Mouse (Mus musculus): ENCODE data around the gene Ablim1. TPM values are rescaled to one million over a fixed set of nuclear protein-coding genes. Genes with fewer than 3 reads are reported as not detected.
A peak's percentile ranks its signal among the peaks of the same experiment; 100 is the strongest.

Gene Ablim1
- polyA plus RNA-seq, 1 experiment from 2014 or later: 30.2 TPM

DNA sequence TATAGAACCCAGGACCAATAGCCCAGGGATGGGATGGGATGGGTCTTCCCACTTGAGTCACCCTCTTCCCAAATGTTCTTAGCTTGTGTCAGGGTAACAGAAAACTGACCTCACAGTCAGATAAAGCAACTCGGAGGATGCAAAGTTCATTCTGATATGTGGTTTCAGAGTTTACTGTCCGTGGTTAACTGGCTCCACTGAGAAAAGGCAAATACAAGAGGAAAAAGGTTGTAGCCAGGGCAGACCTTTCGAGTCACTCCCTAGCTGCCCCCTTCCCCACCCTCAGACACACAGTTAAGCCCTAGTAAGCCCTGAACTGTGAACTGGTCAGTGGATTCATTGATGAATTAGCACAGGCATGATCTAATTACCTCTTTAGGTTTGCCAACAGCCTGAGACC lies 7.1 kb upstream of the Ablim1 start:
- H3K27ac ChIP-seq (ENCODE audit: low read depth): no peak overlapping the region
- no peaks in the 10 kb centered on the region for H3K4me1 ChIP-seq (replicated peaks; ENCODE audit: control insufficient read depth, insufficient read depth, low read length)
- no peak overlapping the region for H3K9ac ChIP-seq (ENCODE audit: low read length)
- no peak for DNase-seq (ENCODE audit: low spot score)
- no peaks in the 10 kb centered on the region for H3K27me3 ChIP-seq (replicated peaks; ENCODE audit: control insufficient read depth, insufficient read depth, low read length)
- H3K4me2 ChIP-seq (ENCODE audit: low read length): no peak overlapping the region
- no peak overlapping the region for H3K4me3 ChIP-seq (ENCODE audit: low read depth, low read length)
- WGBS: 79% methylated on average over 3 of the region's 3 CpGs
- no peaks in the 10 kb centered on the region for H3K9me3 ChIP-seq (ENCODE audit: control insufficient read depth, low read length)
- no peaks in the 10 kb centered on the region for H3K36me3 ChIP-seq (ENCODE audit: control insufficient read depth, insufficient read depth, low read length)
- ATAC-seq (replicated peaks; ENCODE audit: low FRiP score, low TSS enrichment, low read depth): no peak

DNA sequence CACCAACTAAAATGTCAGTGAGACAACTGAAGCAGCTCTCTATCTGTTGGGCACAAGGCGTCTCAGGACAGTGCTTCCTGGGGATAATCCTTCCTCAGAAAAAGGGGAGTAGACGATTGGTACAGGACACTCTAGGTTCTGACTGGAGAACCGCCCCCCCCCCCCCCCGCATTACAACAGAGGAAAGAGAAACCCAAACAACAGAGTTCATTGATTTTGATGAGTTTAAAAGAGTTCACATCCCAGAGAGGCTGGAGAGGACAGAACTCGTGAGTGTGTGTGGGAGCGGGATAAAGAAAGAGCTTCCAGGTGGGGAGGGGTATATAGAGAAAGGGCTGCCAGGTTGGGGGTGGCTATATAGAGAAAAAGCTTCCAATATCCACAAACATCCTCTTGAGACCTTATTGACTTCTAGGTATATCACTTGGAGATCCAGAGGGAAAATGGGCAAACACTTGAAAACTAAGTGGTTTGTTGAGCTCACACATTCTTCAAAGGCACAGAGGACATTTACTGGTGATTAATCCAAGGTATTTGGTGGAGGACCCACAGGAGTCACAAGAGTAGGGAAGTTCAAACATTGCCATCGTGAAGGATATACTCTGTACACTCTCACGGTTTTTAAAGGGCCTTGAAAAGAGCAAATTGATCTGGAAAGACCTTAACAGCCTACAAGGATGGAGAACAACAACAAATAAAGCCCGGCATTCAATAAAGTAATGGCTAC lies 6.1 kb upstream of the Ablim1 start:
- H3K36me3 ChIP-seq (ENCODE audit: control insufficient read depth, insufficient read depth, low read length): no peaks in the 10 kb centered on the region
- H3K4me2 ChIP-seq (ENCODE audit: low read length): no peak overlapping the region
- H3K27me3 ChIP-seq (replicated peaks; ENCODE audit: control insufficient read depth, insufficient read depth, low read length): no peaks in the 10 kb centered on the region
- DNase-seq (ENCODE audit: low spot score): no peak
- no peaks in the 10 kb centered on the region for H3K4me1 ChIP-seq (replicated peaks; ENCODE audit: control insufficient read depth, insufficient read depth, low read length)
- H3K4me3 ChIP-seq (ENCODE audit: low read depth, low read length): no peak overlapping the region
- H3K9ac ChIP-seq (ENCODE audit: low read length): no peak overlapping the region
- no peaks in the 10 kb centered on the region for H3K9me3 ChIP-seq (ENCODE audit: control insufficient read depth, low read length)
- 83% methylated on average over 9 of the region's 9 CpGs for WGBS
- H3K27ac ChIP-seq (ENCODE audit: low read depth): no peak overlapping the region
- ATAC-seq (replicated peaks; ENCODE audit: low FRiP score, low TSS enrichment, low read depth): no peak

DNA sequence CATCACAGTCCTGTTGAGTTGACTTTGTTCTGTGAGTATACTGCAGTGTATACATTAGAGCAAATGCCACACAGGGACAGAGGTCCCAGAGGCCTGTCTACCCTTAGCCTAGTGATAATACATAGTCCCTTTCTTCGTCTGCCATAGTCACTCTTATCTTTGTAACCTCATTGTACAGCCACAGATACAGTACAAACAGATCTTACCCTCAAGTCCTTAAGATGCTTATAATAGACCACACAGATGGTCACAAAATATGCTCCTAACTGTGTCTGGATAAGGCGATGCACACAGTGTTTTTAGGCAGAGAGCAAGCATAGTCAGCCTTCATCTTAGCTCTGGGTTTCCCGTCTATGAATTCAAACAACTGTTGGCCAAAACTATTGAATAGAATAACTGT lies 1.9 kb upstream of the Ablim1 start:
- Histone ChIP-seq H3K4me1 (replicated peaks; ENCODE audit: control insufficient read depth, insufficient read depth, low read length) (peaks cover 8% of the 10 kb centered on the region), H3K36me3 (ENCODE audit: control insufficient read depth, insufficient read depth, low read length) (no peaks in the 10 kb centered on the region), H3K4me3 (ENCODE audit: low read depth, low read length) (no peak overlapping the region), H3K9ac (ENCODE audit: low read length) (no peak overlapping the region), H3K9me3 (ENCODE audit: control insufficient read depth, low read length) (no peaks in the 10 kb centered on the region), H3K4me2 (ENCODE audit: low read length) (no peak overlapping the region), H3K27me3 (replicated peaks; ENCODE audit: control insufficient read depth, insufficient read depth, low read length) (0 out of 2 replicates have a peak, but pooled peaks cover 10% of the 10 kb centered on the region), H3K27ac (ENCODE audit: low read depth) (no peak overlapping the region)
- 82% methylated on average over 3 of the region's 3 CpGs for WGBS
- ATAC-seq (replicated peaks; ENCODE audit: low FRiP score, low TSS enrichment, low read depth): no peak
- DNase-seq (ENCODE audit: low spot score): no peak

DNA sequence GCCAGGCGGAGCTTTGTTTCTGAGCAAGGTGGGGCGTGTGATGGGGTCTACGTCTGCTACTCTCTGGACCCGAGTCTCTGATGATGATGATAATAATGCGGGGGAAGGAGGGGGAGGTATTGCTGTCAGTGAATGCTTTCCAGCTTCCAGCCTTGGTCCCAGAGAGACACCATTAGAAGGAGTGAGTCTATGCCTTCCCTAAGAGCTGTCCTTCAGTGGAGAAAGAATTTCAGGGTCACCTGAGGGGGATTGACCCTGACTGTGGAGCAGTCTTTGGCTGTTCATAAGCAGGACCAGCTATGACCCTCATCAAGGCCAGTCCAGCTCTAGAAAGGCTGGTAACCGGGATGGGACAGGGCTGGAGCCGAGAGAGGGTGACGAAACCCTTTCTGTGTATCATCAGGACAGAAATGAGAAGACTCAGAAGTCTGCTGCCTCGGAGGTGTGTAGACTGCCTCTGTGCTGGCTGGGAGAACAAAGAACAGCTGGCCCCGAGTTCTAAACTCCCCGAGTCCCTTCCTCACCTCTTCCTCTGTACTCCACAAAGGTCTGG lies 370 bp upstream of the Ablim1 start:
- H3K4me1 ChIP-seq (replicated peaks; ENCODE audit: control insufficient read depth, insufficient read depth, low read length): peaks cover 8% of the 10 kb centered on the region
- ATAC-seq (replicated peaks; ENCODE audit: low FRiP score, low TSS enrichment, low read depth) (peak; percentile 32; the same call in 1 of the 2 replicates), DNase-seq (ENCODE audit: low spot score) (no peak)
- peak overlapping the region; percentile 47 for H3K4me3 ChIP-seq (ENCODE audit: low read depth, low read length)
- peak overlapping the region; percentile 53 for H3K9ac ChIP-seq (ENCODE audit: low read length)
- peak overlapping the region; percentile 91 for H3K4me2 ChIP-seq (ENCODE audit: low read length)
- no peak overlapping the region for H3K27ac ChIP-seq (ENCODE audit: low read depth)
- no peaks in the 10 kb centered on the region for H3K36me3 ChIP-seq (ENCODE audit: control insufficient read depth, insufficient read depth, low read length)
- WGBS: 43% methylated on average over 11 of the region's 11 CpGs
- no peaks in the 10 kb centered on the region for H3K9me3 ChIP-seq (ENCODE audit: control insufficient read depth, low read length)
- H3K27me3 ChIP-seq (replicated peaks; ENCODE audit: control insufficient read depth, insufficient read depth, low read length): 0 out of 2 replicates have a peak, but pooled peaks cover 10% of the 10 kb centered on the region

DNA sequence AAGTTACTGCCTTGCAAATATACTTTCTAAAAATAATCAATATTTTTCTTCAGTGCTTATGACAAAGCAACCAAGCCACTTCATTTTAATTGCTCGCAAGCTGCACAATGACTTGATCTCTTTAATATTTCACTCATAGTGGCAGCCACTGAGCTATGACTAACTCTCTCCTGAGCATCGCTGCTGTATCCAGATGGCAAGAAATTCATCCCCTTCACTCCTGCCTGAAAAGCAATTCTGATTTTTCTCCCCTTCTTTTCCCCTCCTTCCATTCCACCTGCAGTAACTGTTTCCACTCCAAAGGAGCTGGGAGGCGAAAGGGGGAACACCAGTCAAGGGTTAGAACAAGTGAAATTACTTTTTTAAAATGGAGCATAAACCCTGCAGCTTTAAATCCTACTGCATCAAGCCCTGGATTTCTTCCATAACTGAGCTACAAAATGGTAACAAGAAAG lies 801 bp downstream of the Ablim1 start:
- H3K27me3 ChIP-seq (replicated peaks; ENCODE audit: control insufficient read depth, insufficient read depth, low read length): 0 out of 2 replicates have a peak, but pooled peaks cover 10% of the 10 kb centered on the region
- H3K4me1 ChIP-seq (replicated peaks; ENCODE audit: control insufficient read depth, insufficient read depth, low read length): peaks cover 8% of the 10 kb centered on the region
- no peak overlapping the region for H3K27ac ChIP-seq (ENCODE audit: low read depth)
- no peak overlapping the region for H3K9ac ChIP-seq (ENCODE audit: low read length)
- no peaks in the 10 kb centered on the region for H3K9me3 ChIP-seq (ENCODE audit: control insufficient read depth, low read length)
- H3K4me2 ChIP-seq (ENCODE audit: low read length): peak overlapping the region; percentile 91
- DNase-seq (ENCODE audit: low spot score) (no peak), ATAC-seq (replicated peaks; ENCODE audit: low FRiP score, low TSS enrichment, low read depth) (no peak)
- no peaks in the 10 kb centered on the region for H3K36me3 ChIP-seq (ENCODE audit: control insufficient read depth, insufficient read depth, low read length)
- WGBS: 80% methylated on average over 3 of the region's 3 CpGs
- H3K4me3 ChIP-seq (ENCODE audit: low read depth, low read length): peak overlapping the region; percentile 47

DNA sequence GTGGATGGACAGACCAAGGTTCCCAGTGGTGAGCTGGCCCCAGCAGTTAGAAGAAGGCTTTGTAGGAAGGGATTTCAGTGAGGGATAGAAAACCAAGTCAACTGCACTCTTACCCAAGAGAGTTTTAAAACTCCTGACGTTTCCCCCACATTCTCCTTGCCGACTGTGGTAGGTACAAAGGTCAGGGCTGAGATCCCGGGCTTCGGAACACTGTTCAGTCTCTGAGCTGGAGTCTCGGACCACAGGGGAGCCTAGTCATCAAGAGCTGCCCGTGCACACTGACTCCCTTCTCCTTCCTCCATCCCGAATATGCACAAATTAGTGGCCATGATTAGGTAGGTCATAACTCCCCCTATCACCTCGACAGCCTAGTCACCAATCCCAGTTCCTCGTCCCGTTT lies 1.5 kb downstream of the Ablim1 start:
- 0 out of 2 replicates have a peak, but pooled peaks cover 10% of the 10 kb centered on the region for H3K27me3 ChIP-seq (replicated peaks; ENCODE audit: control insufficient read depth, insufficient read depth, low read length)
- no peak overlapping the region for H3K9ac ChIP-seq (ENCODE audit: low read length)
- 62% methylated on average over 10 of the region's 10 CpGs for WGBS
- H3K9me3 ChIP-seq (ENCODE audit: control insufficient read depth, low read length): no peaks in the 10 kb centered on the region
- H3K4me2 ChIP-seq (ENCODE audit: low read length): no peak overlapping the region
- ATAC-seq (replicated peaks; ENCODE audit: low FRiP score, low TSS enrichment, low read depth): no peak
- H3K4me1 ChIP-seq (replicated peaks; ENCODE audit: control insufficient read depth, insufficient read depth, low read length): peaks cover 8% of the 10 kb centered on the region
- DNase-seq (ENCODE audit: low spot score): no peak
- no peak overlapping the region for H3K4me3 ChIP-seq (ENCODE audit: low read depth, low read length)
- no peak overlapping the region for H3K27ac ChIP-seq (ENCODE audit: low read depth)
- no peaks in the 10 kb centered on the region for H3K36me3 ChIP-seq (ENCODE audit: control insufficient read depth, insufficient read depth, low read length)

DNA sequence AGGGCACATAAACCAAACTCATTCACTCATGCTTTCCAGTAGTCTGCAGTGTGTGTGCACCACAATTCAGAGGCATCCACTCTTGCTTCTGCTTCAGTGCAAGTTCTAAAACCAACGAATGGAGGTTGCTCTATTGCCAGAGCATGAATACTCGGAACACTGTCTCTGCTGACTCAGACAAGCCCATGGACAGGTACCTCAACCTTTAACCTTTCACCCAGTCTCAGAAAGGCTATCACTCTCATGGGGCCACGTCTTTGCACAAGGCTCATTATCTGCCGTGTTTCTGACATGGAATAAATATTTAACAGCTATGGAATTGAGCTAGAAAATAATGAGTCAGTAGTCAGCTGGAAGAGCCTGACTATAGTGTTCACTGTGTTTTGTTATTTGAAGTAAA lies 4.7 kb downstream of the Ablim1 start:
- 58% methylated on average over 4 of the region's 4 CpGs for WGBS
- Histone ChIP-seq H3K36me3 (ENCODE audit: control insufficient read depth, insufficient read depth, low read length) (no peaks in the 10 kb centered on the region), H3K9me3 (ENCODE audit: control insufficient read depth, low read length) (no peaks in the 10 kb centered on the region), H3K27ac (ENCODE audit: low read depth) (no peak overlapping the region), H3K9ac (ENCODE audit: low read length) (no peak overlapping the region), H3K4me3 (ENCODE audit: low read depth, low read length) (no peak overlapping the region), H3K4me1 (replicated peaks; ENCODE audit: control insufficient read depth, insufficient read depth, low read length) (peaks cover 8% of the 10 kb centered on the region), H3K4me2 (ENCODE audit: low read length) (no peak overlapping the region), H3K27me3 (replicated peaks; ENCODE audit: control insufficient read depth, insufficient read depth, low read length) (0 out of 2 replicates have a peak, but pooled peaks cover 6% of the 10 kb centered on the region)
- ATAC-seq (replicated peaks; ENCODE audit: low FRiP score, low TSS enrichment, low read depth) (no peak), DNase-seq (ENCODE audit: low spot score) (no peak)

DNA sequence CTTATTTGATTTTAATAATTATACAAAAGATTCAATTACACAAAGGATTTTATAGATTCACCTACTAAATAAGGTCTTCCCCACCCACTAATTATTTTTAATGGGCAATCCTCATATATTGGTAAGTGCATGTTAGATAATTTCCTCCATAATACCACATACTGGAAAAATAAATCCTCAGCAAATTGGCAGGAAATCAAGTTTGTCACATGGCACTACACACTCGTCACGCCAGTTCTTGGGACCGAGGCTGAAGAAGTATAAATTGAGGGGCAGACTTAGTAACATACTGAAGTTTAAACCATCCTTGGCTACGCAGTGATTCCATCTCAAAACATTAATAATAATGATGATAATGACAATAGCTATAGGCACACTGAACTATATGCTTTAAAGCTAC lies 8.1 kb downstream of the Ablim1 start:
- DNase-seq (ENCODE audit: low spot score): no peak
- no peak for ATAC-seq (replicated peaks; ENCODE audit: low FRiP score, low TSS enrichment, low read depth)
- H3K9me3 ChIP-seq (ENCODE audit: control insufficient read depth, low read length): no peaks in the 10 kb centered on the region
- H3K27ac ChIP-seq (ENCODE audit: low read depth): no peak overlapping the region
- 70% methylated on average over 4 of the region's 4 CpGs for WGBS
- H3K4me2 ChIP-seq (ENCODE audit: low read length): no peak overlapping the region
- no peaks in the 10 kb centered on the region for H3K27me3 ChIP-seq (replicated peaks; ENCODE audit: control insufficient read depth, insufficient read depth, low read length)
- no peak overlapping the region for H3K9ac ChIP-seq (ENCODE audit: low read length)
- peaks cover 13% of the 10 kb centered on the region; the same call in 1 of the 2 replicates for H3K4me1 ChIP-seq (replicated peaks; ENCODE audit: control insufficient read depth, insufficient read depth, low read length)
- H3K36me3 ChIP-seq (ENCODE audit: control insufficient read depth, insufficient read depth, low read length): no peaks in the 10 kb centered on the region
- no peak overlapping the region for H3K4me3 ChIP-seq (ENCODE audit: low read depth, low read length)

DNA sequence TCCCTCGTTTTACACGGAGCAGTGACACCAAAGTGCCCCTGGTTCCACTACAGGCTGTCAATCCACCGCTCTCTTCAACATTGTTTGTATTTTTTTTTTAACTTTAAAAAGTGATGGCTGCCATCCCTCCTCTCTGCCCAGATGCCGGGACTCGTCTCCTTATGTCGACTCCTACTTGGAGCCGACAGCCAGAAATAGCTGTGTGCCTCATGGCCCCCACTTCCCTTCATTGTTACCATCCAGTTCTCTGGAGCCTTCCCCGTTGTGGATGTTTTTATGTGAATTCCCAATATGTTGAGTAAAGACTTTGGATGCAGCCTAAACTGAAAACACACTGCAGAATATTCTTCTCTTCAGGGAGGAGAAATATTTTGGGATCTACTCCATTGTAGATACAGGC lies 8.7 kb downstream of the Ablim1 start:
- no peak overlapping the region for H3K27ac ChIP-seq (ENCODE audit: low read depth)
- H3K4me1 ChIP-seq (replicated peaks; ENCODE audit: control insufficient read depth, insufficient read depth, low read length): peaks cover 13% of the 10 kb centered on the region; the same call in 1 of the 2 replicates
- no peaks in the 10 kb centered on the region for H3K36me3 ChIP-seq (ENCODE audit: control insufficient read depth, insufficient read depth, low read length)
- ATAC-seq (replicated peaks; ENCODE audit: low FRiP score, low TSS enrichment, low read depth): no peak
- H3K27me3 ChIP-seq (replicated peaks; ENCODE audit: control insufficient read depth, insufficient read depth, low read length): no peaks in the 10 kb centered on the region
- DNase-seq (ENCODE audit: low spot score): no peak
- no peaks in the 10 kb centered on the region for H3K9me3 ChIP-seq (ENCODE audit: control insufficient read depth, low read length)
- H3K4me3 ChIP-seq (ENCODE audit: low read depth, low read length): no peak overlapping the region
- WGBS: 69% methylated on average over 8 of the region's 8 CpGs
- no peak overlapping the region for H3K9ac ChIP-seq (ENCODE audit: low read length)
- no peak overlapping the region for H3K4me2 ChIP-seq (ENCODE audit: low read length)
